Mouse (Mus musculus) cerebellum, adult 2 months (tissue): Measurements from ENCODE around the gene Tm4sf19. TPM values are rescaled to one million over a fixed set of nuclear protein-coding genes. Genes with fewer than 3 reads are reported as not detected.

Experiments used
- DNase-seq, 2 experiments: peaks; one replicate each; pipeline ENCODE4 v3.0.0; 2021
- H3K27ac ChIP-seq: fragments of 200-500 bp; 2 replicates; pipeline ENCODE4 v1.5.1; 2012; ENCODE audit warnings: low read length, control low read depth, inconsistent platforms; ENCODE audit not compliant: insufficient read depth
- H3K27me3 ChIP-seq: fragments of 200-500 bp; 2 replicates; pipeline ENCODE4 v1.6.1; 2012; ENCODE audit warnings: inconsistent platforms, mild to moderate bottlenecking, low read length, moderate library complexity; ENCODE audit not compliant: control insufficient read depth, insufficient read depth
- H3K4me1 ChIP-seq: fragments of 200-500 bp; 2 replicates; pipeline ENCODE4 v1.6.1; 2011; ENCODE audit warnings: low read length; ENCODE audit not compliant: control insufficient read depth, insufficient read depth
- H3K4me3 ChIP-seq: fragments of 200-500 bp; replicated peaks from 2 replicates; pipeline ENCODE3; 2011; ENCODE audit warnings: mild to moderate bottlenecking, low read depth, low read length, control low read depth; ENCODE audit not compliant: insufficient read depth
- CTCF ChIP-seq: fragments of 200-500 bp; IDR thresholded peaks from 2 replicates; pipeline ENCODE4 v1.5.1; 2011; ENCODE audit warnings: low read depth, mild to moderate bottlenecking, control low read depth, low read length, moderate library complexity, borderline replicate concordance; ENCODE audit not compliant: insufficient read depth
- POLR2A ChIP-seq: fragments of 200-500 bp; IDR thresholded peaks from 2 replicates; pipeline ENCODE4 v1.6.1; 2011; ENCODE audit warnings: low read length, control low read depth, borderline replicate concordance; ENCODE audit not compliant: insufficient read depth
- WGBS: fragments of 180-500 bp; shearing (Covaris S2); methylation state at CpG from one replicate; pipeline ENCODE4 v1.1.7; 2018; 5-methylcytosine and 5-hydroxymethylcytosine counted together
- polyA plus RNA-seq: library from polyadenylated mRNA; depleted of rRNA; stranded (reverse); fragments of >200 nt; gene quantifications from 2 replicates; pipeline ENCODE4 v1.2.3, GENCODE M21; 2012; rRNA removed

Gene Tm4sf19
- polyA plus RNA-seq, 1 experiment, result not detected

DNA sequence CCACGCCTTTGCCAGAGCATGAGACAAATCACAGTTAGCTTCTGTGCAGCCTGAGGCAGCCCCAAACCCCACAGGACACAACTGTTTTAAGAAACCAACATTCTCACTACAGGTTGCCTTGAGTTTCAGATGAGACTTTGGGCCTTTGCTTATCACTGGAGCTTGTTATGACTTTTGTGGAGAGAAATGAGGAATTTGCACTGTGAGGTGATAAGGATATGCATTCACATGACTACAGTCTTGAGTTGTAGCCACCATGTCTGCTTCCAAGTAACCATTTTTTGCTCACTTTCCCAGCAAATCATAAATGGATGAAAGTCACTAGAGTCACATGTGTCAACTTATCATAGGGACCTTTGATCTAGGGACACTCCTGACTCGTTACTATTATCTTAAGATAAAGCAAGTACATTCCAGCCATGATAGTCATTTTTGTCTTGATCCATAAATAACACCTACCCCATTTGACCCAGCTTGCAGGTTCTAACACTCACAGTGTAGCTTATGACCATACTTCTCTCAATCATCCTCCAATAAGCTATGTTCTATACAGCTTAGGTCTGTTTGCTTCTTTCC is 46.3 kb downstream of the Tm4sf19 start:
- TF ChIP-seq CTCF (no peak), POLR2A (no peak)
- H3K4me3 ChIP-seq, result no peak overlapping the region
- no peak overlapping the region for H3K27ac ChIP-seq
- H3K4me1 ChIP-seq, result peaks cover 6% of the 10 kb centered on the region; the same call in 1 of the 2 replicates
- H3K27me3 ChIP-seq, result no peaks in the 10 kb centered on the region
- WGBS, result 85% methylated on average over 2 of the region's 2 CpGs
- no peak for DNase-seq

DNA sequence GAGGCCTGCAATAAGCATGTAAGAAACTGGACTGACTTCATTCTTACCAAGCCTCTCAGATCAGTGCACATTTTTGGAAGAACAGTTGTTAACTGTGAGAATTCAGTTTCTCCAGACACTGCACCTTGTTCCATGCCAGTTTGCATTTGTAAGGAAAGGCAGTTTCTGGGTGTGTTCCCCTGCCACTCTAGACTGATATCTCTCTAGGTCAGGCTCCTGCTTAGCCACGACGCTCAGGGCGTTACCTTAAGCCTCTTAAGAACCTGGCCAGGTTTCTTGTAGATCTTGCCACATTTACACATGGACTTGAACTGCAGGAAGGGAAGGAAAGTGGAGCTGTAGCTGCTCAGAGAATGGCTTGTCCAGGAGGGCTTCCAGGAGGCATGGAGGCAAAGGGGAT is 49.4 kb downstream of the Tm4sf19 start:
- Histone ChIP-seq H3K27ac (no peak overlapping the region), H3K4me3 (no peak overlapping the region), H3K4me1 (peaks cover 6% of the 10 kb centered on the region; the same call in 1 of the 2 replicates), H3K27me3 (no peaks in the 10 kb centered on the region)
- TF ChIP-seq POLR2A, result no peak
- TF ChIP-seq CTCF, result no peak
- no peak for DNase-seq
- WGBS, result 86% methylated on average over 3 of the region's 3 CpGs

DNA sequence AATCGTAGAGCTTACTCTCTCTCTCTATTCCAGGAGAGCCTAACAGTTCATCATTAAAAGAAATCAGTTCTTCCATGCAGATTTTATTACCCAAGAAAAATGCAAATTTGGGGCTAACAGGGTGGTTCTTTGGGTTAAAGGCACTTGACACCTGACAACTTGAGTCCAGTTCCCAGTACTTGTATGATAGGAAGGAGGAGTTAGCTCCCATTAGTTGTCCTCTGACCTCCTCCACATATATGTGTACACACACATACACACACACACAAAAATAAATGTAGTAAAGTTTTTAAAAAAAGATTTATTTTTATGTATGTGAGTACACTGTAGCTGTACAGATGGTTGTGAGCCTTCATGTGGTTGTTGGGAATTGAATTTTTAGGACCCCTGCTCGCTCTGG is 49.8 kb downstream of the Tm4sf19 start:
- DNase-seq, result no peak
- Histone ChIP-seq H3K27me3 (no peaks in the 10 kb centered on the region), H3K4me3 (no peak overlapping the region), H3K27ac (no peak overlapping the region), H3K4me1 (peaks cover 6% of the 10 kb centered on the region; the same call in 1 of the 2 replicates)
- TF ChIP-seq POLR2A (no peak), CTCF (no peak)
- WGBS, result 89% methylated on average over 2 of the region's 2 CpGs

DNA sequence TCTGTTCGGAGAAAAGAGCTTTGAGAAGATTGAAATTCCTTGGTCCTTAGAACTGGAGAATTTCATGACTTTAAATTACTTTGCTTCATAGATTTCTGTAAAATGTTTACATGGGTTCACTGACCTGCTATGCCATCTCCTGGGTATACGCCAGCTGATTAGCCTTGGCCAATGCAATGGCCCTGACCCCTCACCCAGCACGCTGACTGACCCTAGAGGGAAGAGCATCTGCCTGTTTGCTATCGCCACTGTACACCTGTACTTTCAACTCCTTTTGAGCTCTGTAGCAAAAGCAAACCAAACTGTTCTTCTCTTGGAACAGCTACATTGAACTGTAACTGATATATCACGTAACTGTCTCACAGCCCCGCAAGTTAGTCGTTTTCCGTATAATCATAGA is 52.8 kb downstream of the Tm4sf19 start:
- no peak overlapping the region for H3K4me3 ChIP-seq
- no peak overlapping the region for H3K27ac ChIP-seq
- 93% methylated on average over 8 of the region's 8 CpGs for WGBS
- no peaks in the 10 kb centered on the region for H3K27me3 ChIP-seq
- H3K4me1 ChIP-seq, result peaks cover 3% of the 10 kb centered on the region; the same call in 1 of the 2 replicates
- TF ChIP-seq CTCF, result no peak
- no peak for TF ChIP-seq POLR2A
- DNase-seq, result no peak

DNA sequence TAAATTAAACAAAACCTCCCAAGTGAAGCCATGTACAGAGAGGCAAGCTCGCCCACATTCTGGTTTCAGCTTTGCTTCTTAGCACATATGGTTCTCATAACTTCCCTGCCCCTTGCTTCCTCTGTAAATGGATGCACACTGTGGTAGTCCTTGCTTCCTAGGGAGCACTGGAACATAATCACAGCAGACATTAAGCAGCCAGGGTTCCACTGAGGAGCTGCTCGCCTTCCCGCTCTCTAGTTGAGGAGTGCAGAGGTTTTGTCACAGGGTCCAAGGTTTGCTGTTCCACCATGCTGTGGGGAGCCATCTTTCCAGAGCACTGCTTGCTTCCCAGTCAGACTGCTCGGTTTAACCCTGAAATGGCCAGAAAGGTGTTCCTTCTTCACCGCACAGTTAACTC is 54.3 kb downstream of the Tm4sf19 start:
- no peak for DNase-seq
- TF ChIP-seq POLR2A, result no peak
- no peak for TF ChIP-seq CTCF
- Histone ChIP-seq H3K27ac (no peak overlapping the region), H3K4me3 (no peak overlapping the region), H3K4me1 (no peaks in the 10 kb centered on the region; the same call in 1 of the 2 replicates), H3K27me3 (no peaks in the 10 kb centered on the region)
- 90% methylated on average over 5 of the region's 5 CpGs for WGBS

DNA sequence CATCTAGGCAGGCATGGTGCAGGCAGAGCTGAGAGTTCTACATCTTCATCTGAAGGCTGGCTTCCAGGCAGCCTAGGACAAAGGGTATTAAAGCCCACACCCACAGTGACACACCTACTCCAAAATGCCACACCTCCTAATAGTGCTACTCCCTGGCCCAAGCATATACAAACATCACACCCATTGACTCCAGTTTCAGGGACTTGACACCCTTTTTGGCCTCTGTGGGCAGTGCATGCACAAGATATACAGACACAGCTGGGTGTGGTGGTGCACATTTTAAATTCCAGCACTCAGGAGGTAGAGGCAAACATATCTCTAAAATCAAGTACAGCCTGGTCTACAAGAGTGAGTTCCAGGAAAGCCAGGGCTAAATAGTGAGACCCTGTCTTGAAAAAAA is 55.8 kb downstream of the Tm4sf19 start:
- Histone ChIP-seq H3K27ac (no peak overlapping the region), H3K4me1 (no peaks in the 10 kb centered on the region; the same call in 1 of the 2 replicates), H3K27me3 (no peaks in the 10 kb centered on the region), H3K4me3 (no peak overlapping the region)
- no peak for DNase-seq
- TF ChIP-seq CTCF (no peak), POLR2A (no peak)

DNA sequence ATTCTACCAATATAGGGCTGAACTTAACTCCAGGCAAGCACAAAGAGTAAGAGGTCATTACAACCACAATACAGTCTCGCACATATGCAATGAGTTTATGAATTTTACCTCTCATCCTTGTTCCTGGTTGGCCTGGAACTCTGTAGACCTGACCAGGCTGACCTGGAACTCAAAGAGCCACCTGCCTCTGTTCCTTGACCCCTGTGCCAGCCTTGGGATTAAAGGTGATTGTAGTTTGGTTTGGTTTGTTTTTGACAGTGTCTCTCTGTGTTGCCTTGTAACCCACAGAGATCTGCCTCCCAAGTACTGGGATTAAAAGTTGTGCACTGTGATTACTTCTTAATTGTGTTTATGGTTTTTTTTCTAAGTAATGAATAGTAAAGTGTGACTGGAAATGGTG is 56.5 kb downstream of the Tm4sf19 start:
- H3K27me3 ChIP-seq, result no peaks in the 10 kb centered on the region
- no peak for DNase-seq
- H3K4me1 ChIP-seq, result no peaks in the 10 kb centered on the region; the same call in 1 of the 2 replicates
- no peak for TF ChIP-seq POLR2A
- TF ChIP-seq CTCF, result no peak
- H3K4me3 ChIP-seq, result no peak overlapping the region
- 94% methylated on average over 1 of the region's 1 CpGs for WGBS
- no peak overlapping the region for H3K27ac ChIP-seq

Other genes with a start within 250 kb of the Tm4sf19 start
- gene Nrros, start 234.9 kb upstream of the Tm4sf19 start, polyA plus RNA-seq, result 4.1 and 4.8 TPM in 2 replicates
- gene Bex6, start 220.7 kb upstream of the Tm4sf19 start, polyA plus RNA-seq, result not detected in 2 replicates
- 29.6 and 30.8 TPM in 2 replicates for gene Fbxo45, start 153.3 kb upstream of the Tm4sf19 start, polyA plus RNA-seq
- 10.8 and 11.1 TPM in 2 replicates for gene Wdr53, start 153.3 kb upstream of the Tm4sf19 start, polyA plus RNA-seq
- 0.11 and 0.23 TPM in 2 replicates for gene Smco1, start 129.0 kb upstream of the Tm4sf19 start, polyA plus RNA-seq
- 18.0 and 18.3 TPM in 2 replicates for gene Rnf168, start 123.0 kb upstream of the Tm4sf19 start, polyA plus RNA-seq
- gene Ubxn7, start 68.2 kb upstream of the Tm4sf19 start, polyA plus RNA-seq, result 18.1 and 18.8 TPM in 2 replicates
- gene Tctex1d2, start 19.2 kb downstream of the Tm4sf19 start, polyA plus RNA-seq, result 24.7 and 25.2 TPM in 2 replicates
- gene Pcyt1a, start 30.4 kb downstream of the Tm4sf19 start, polyA plus RNA-seq, result 33.4 and 35.4 TPM in 2 replicates
- gene Slc51a, start 87.4 kb downstream of the Tm4sf19 start, polyA plus RNA-seq, result 0.03 and 0.05 TPM in 2 replicates
- not detected in 2 replicates for gene Zdhhc19, start 95.8 kb downstream of the Tm4sf19 start, polyA plus RNA-seq
- 76.7 and 82.5 TPM in 2 replicates for gene Tfrc, start 208.4 kb downstream of the Tm4sf19 start, polyA plus RNA-seq
- gene Tnk2, start 243.4 kb downstream of the Tm4sf19 start, polyA plus RNA-seq, result 238 and 239 TPM in 2 replicates